Mouse (Mus musculus) thymus, postnatal 10 days (tissue): ENCODE data around the gene Als2cl.

Source experiments
- DNase-seq, 2 experiments: peaks; one replicate each; pipeline ENCODE4 v3.0.0; 2021; ENCODE audit warnings: low spot score in 2 of 2

Gene Als2cl

DNA sequence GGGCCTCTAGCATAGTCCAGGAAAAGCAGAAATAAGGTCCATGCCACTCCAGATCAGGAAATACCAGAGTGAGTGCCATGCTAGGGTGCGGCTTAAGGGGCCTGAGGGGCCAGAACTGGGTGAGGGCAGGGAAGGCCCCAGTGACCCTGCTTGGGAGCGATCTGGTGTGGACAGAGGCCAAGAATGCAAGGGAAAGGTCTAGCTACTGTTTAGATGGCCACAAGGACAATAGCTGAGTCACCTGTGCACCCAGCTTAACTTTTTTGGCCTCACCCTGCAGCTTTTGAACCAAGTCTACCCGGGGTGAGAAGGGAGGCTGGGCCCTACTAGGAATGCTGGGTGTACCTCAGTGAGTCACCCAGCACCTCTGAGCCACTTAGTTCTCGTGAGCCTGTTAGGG lies 1.1 kb downstream of the Als2cl start:
- no peak for DNase-seq

DNA sequence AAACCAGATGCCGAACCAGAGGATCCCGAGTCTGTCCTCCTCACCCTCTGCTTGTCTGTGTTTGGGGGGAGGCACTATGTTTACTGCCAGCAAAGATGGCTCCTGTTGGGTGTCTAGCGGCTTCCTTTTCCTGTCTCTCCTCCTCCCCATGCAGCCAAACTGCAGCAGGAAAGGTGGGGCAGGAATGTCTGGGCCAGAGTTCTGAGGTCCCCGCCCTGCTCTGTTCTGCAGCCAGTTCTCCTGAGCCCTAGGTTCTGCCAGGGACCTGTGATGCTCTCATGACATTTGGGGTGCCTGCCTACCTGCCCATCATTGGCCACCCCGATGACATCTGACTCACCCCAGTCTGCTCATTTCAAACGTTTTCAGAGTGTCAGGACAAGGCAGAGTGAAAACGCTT lies 2.3 kb downstream of the Als2cl start:
- no peak for DNase-seq

DNA sequence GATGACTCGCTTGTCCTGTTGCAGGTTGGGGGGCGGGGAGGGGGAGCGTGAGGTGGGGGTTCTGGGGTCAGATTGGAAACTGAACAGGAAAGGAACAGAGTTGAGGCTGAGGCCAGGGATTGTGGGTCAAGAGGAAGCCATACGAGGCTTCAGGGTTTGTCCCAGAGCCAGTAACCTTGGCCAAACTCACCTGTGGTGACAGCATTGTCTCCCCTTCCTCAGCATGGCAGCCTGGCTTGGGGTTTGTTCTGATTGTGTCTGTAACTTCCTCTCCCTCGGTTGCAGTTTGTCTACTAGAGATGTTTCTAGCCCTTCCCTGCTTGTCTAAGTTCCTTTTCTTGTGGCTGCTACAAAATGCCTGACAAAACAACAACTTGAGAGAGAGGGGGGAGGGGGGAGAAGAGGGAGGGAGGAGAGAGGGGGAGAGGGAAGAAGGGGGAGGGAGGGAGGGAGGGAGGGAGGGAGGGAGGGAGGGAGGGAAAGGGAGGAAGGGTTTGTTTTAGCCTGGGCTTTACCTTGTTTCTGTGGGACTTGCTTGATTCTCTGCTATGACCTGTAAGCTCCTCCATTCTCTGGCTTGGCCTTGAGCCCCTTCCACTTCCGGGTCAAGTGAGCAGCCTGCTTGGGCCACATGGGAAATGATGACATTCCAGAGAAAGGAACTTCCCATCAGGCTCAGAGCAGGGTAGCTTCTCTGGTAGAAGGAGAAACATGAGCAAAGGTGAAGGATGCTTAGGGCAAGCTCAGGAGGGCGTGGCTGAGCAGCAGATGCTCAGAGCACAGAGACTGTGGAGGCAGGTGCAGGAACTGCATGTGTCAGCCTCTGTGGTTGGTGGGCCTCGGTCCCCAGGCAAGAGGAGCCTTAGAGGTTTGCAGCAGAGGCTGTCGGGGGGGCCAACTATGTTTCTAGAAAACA lies 8.0 kb downstream of the Als2cl start:
- DNase-seq = peak; percentile 58 to 67

DNA sequence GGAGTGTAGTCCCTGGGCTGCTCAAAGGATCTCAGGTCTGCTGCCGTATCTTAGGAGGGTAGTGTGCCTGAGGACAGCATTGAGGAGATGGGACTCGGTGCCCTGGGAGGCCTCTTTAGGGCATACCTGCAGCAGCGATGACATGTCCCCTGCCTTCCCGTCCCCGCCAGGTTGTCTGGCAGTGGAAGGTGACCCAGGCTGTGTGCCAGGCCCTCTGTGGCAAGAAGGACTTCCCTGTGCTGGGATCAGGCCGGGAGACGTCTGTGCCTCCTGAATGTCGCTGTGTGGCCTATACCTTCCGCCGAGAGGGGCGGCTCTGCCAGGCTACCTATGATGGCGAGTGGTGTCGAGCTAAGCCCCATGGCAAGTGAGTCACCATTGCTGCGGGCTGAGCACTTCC lies 9.3 kb downstream of the Als2cl start:
- no peak for DNase-seq

DNA sequence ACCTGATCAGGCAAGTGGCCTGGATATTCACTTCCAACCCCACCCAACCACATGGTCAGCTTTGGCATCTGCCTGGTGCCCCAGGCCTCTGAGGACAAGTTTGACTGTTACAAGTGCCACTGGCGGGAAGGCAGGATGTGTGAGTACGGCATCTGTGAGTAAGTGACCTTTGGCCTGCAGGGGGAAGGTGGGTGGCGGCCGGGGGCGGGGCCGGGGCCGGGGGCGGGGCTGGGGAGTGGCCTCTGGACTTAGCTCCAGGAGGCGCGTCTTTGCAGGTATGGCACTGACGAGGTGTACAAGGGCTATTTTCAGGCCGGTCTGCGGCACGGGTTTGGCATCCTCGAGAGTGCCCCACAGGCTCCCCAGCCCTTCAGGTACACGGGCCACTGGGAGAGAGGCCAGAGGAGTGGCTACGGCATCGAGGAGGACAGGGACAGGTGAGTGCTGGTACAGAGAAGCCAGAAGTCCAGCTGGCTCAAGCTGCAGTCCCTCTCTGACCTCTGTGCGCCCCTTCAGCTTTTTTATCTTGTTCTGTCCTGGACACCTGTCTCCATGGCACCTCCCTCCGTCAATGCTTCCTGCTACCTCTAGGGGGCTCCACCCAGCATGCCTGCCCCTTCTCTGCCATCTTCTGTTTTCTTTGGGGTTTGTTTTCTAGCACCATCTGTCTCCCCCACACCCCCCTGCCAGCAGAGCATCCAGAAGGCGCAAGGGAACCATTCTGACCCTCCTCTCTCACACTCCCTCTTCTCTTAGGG lies 10.5 kb downstream of the Als2cl start:
- DNase-seq = no peak

DNA sequence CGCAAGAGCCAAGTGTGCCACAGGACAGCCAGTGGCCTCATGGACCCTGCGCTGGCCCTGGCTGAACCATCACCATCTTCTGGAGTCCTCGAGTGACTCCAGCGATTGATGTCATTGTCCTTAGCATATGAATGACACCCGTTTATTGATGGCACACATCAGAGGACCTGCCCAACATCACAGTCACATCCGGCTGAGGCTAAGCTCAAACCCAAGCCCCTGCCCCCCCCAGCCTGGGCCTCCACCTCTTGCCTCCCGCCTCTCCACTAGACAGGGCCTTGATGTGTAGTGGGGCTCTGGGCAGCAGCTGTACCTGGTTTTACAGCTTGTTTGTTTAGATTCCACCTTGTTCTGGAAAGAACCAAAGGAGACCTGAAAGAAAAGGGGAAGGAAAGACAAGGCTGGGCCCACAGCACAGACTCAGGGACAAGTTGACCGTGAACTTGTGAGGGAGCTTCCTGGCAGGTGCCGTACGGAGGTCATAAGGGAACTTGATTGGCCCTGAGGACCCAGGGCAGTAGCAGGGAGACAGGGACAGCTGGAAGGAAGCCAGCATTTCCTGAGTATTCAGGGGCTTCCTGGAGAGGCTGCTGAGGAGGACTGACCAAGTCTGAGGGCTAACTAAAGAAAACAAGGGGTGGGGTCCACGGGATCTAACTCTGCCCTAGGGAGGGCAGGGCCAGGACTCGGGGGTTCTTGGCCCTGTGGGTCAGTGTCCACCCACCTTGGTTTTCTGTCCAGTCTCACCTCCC lies 11.6 kb downstream of the Als2cl start:
- no peak for DNase-seq

DNA sequence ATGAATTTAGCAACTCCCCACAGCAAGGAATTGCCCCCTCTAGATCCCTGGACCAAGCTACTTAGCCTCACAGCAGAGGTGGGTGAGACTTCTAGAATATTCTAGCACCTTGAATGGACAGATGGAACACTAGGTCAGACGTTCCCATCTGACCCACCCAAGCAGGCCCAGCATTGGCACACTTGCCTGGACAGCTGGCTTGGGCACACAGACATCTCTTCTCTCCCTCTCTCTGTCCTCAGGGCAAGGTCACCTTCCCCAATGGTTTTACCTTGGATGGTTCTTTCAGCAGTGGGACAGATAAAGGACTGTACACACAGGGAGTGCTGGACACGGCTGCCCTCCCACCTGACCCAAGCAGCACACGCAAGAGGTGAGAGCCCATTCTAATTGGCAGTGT lies 12.9 kb downstream of the Als2cl start:
- DNase-seq = no peak

DNA sequence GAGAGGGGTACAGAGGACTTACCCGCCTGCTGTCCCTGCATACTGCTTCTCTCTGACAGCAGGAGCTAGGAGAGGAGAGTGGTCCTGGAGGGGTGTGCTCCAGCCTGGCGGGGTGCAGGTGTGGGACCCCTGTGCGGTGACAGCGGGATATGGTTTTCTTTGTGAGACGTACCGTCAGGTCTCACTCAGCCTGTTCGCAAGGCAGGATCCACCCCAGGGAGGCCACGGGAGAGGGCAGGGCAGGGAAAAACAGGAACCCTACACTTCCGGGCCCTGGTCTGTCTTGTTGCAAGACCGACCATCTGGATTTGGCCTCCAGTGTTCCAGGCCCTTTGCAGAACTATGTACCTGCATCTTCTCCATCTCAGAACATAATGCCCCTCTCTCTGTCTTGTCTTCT lies 13.8 kb downstream of the Als2cl start:
- DNase-seq = no peak

DNA sequence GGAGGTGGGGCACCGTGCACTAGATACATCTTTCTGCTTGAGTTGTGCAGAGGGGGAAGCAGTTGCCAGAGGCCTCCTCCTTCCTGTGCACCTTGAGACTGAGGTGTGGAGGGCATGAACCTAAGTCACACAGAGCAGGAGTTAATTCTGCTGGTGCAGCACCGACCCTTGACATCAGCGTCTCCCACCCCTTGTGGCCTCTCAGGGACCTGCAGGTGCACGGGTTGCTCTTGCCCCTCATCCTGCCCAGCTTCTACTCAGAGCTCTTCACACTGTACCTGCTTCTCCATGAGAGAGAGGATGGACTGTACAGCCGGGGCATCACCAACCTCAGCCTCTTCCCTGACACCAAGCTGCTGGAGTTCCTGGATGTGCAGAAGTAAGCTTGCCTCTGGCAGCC lies 15.8 kb downstream of the Als2cl start:
- DNase-seq = peak; percentile 75 to 79

DNA sequence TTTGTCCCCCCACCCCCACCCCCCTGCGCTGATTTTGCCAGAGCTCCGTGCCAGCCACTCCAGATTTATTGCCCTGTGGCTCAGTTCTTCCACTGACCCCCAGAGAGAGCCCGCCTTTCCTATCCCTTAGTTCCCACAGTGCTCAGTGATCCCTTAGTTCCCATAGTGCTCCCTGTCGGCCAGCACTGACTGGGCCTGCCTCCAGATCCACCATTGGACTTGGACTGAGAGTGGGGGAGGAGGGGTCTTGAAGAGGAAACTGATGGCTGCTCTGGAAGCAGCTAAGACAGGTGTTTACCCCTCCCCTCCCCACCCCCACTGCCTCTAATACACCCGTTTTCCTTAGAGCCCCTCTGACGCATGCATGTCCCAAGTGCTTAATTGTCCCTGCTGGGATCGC lies 16.3 kb downstream of the Als2cl start:
- no peak for DNase-seq

DNA sequence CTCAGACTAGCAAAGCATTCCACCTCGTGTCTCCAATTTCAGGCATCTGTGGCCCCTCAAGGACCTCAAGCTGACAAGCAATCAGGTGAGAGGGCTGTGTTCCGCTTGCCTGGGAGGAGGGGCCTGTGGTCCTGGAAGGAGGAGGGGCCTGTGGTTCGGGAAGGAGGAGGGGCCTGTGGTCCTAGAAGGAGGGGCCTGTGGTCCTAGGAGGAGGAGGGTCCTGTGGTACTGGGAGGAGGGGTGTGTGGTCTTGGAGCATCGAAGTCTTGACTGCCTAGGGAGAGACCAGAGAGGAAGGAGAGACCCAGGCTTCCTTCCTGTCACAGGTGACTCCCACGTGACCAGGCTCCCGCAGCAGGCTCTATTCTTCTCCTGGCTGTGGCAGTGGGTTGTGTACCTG lies 16.9 kb downstream of the Als2cl start:
- DNase-seq = peak; percentile 75 to 88

DNA sequence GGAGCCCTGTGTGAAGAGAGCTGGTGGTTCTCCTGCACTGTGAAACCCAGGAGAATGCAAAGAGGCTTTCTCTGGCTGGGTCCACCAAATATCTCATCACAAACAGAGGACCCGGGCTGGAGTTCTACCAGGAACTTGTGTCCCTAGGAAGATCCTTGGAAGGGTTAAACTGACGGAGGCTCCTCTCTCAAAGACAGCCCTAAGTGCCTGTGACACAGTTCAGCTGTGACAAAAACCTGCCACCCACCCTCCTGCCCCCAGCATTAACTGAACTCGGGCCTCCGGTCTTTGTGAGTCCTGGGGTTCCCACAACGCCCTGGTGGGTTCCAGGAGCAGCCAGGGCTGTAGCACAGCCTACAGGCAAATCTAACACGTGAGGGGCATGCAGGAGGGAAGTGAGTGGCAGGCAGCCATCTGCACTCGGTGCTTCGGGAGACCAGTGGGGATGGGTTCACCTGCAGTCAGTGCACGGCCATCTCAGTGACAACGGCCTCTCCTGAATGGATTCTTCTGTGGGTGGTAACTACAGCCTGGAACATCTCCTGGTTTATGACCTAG lies 19.9 kb downstream of the Als2cl start:
- DNase-seq = no peak

DNA sequence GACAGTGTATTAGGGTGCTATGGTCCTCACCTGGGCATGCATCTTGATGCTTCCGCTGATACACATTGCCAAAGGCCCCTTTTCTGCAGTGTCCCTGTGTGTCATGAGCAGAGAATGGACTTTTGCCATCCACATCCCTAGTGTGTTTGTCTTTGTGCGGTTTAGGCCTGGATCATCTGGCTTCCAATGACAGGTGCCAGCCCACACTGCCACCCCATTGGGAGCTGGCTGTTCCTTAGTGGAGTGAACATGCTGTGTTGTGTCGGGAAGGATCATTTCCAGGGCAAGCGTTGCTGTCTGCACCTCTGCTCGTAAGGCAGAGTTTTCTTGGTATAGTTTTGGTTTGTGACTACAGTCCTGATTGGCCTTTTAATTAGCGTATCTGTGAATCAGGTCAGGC lies 21.5 kb downstream of the Als2cl start:
- no peak for DNase-seq

DNA sequence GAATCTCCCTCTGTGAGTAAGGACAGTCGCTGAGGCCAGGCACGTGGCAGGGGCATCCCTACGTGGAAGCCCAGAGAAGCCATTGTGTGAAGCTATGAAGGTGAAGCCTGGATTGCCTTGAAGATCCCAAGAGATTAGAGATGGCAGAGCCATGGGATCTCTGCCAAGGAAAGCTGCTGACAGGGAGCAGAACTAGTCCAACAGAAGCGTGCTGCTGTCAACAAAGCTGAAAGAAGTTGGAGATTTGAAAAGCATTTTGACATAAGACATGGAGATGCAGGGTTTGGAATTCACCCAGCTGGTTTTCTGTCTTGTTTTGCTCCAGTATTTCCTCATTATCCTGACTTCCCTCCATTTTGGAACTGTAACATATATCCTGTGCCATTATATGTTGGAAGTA lies 22.6 kb downstream of the Als2cl start:
- DNase-seq = no peak

DNA sequence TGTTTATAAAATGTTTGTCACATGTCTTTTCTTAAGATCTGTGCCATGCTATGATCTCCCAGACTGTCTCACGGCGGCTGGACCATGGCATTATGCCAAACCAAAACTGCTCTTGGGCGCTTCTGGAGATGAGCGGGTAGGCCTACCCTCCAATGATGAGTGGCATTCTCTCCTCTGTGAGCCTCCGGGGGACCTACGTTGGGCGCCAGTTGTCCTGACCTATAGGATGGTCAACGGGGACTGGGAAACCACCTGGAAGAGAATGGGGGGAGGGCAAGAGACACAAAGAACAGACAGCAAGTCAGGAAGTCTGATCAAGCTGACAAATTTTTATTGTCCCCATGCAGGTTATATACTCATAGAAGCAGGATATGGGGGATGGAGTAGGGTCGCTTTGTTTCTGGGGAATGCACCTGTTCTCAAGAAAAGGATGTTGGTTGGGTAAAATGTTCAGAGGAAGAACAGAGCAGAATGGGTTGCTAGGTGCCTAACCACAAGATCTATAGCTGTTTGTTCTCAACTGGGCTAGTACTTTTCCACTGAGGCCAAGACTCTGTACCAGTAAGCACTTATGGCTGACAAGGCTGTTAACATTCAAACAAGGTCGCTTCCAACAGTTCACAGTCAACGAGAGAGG lies 27.6 kb downstream of the Als2cl start:
- DNase-seq = peak in 1 of 2 experiments; percentile 60

DNA sequence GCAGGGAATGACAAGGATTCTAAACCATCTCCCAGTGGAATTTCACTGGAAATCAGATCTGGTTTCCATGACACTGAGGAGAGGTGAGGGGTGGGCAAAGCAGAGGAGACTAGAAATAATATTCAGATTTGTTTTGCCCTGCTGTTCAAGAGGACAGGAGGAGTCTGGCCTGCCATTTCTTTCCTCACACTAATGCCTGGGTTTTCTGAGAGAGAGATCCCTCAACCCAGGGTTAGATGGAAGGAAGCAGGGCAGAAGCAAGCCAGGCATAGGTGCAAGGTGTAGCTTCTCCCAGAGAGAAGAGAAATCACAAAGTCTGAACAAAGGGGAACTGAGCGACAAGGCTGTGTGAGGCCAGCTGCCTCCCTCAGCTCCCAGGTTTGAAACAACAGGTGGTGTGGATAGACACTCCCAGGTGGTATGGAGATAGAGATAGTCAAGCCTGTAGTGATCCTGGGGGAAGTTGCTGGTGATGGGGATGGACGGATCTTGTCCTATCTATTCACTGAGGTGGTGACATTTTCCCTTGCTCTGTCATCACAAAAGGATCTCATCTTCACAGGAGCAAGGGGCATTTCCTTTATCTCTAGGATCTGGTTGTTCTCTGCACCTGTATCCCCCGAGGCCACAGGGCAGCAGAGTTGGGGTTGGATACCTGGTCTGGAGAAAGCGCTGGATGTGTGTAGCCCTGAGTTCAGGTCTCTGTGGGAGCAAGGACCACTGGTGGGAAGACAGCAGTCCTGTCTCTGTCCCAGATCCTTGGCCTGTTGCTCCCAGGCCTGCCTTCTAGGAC lies 28.4 kb downstream of the Als2cl start:
- no peak for DNase-seq

DNA sequence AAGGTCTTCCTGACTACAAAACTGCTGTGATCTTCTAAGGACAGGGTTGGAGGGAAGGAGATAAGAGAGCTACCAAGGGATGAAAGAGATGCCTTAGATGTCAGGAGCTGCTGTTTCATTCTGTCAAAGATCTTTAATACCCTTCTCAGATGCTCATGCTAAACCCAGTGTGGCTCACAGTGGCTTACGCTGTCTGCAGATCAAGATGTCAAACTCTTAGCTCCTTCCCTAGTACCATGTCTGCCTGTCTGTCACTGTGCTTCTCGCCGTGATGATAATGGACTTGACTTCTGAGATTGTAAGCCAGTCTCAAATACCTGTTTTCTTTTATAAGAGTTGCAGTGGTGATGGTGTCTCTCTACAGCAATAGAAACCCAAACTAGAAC lies 29.0 kb downstream of the Als2cl start:
- DNase-seq = no peak

DNA sequence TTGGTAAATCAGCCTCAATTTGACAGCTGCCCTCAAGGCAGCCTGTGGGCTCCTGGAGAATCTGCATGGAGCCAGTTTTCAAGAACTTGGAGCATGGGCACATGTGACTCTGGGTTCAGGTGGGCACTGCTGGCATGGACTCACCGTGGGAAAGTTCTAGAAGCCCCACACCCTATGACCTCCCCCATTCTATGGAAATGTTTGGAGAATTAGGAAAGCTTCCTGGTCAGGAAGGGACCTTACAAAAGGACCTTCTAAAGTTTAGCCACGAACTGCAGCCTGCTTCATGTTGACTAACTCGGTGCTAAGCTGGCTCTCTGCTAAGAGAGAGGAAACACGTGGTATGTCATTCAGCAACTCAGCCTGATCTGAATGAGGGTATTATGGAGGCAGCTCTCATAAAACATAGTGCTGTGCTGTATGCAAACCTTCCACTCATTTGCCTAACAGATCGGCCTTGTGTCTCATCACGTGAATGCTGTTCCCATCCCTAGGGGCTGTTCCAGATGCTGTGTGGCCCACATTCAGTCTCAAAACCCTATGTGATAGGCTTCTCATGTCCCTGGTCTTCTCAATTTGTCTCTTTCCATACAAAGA lies 29.8 kb downstream of the Als2cl start:
- no peak for DNase-seq

DNA sequence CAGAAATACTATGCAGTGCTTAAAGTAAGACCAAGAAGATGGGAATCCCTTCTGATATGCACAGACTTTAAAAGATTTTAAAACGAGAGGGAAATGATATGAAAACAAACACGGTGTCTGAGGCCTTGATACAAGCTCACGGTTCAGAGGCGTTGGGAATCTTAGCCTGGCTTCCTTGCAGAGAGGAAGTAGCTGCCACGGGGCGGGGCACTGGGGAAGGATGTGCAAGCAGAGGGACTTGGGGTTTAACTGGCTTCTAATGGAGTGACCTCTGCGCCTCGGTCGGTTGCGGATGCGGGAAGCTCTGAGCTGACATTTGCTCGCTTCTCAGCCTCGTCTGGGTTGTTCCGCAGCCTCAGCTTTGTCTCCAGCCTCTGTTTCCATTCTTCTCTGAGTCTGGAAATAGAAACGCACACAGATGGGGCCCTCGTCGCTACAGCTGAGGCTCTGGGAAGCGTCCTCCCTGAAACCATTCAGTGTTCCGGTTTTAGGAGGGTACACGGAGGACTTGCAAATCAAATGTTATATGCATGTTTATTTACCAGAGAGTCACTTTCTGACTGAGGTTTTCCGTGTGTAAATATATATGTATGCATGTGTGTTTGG lies 35.1 kb downstream of the Als2cl start:
- DNase-seq = peak in 1 of 2 experiments; percentile 12

DNA sequence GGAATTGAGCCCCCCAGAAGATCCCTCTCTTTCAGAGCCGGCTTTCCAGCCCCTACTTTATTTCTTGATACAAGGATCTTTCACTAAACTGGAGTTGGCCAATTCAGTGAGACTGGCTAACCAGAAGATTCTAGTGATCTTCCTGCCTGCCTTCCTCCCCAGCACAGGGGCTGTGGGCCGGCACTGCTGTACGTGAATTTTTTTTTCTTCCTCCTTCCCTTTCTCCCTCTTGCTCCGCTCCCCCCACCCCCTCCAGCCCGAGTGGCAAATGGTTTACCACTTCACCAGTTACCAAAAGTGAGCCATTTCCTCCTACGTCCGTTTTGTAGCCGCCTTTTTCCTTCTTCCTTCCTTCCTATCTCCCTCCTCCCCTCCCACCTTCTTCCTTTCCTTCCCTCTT lies 35.8 kb downstream of the Als2cl start:
- DNase-seq = no peak
